24 mouse cellular contexts compared by ENCODE assay signal in genomic region chr15:102800049-102800448, GRCm38 (mm10).
A peak's percentile ranks its signal among the peaks of the same experiment; 100 is the strongest.
DNase-seq lines count a peak whose midpoint lies in the region; ATAC-seq and TF ChIP-seq lines count a peak whose summit lies in the region.
"Had no signal": no experiment of that assay in that cellular context is flagged by ENCODE, and none has a peak within 500 bp of the region (broad histone marks: within the 10 kb centered on the region; RNA-seq: fewer than 3 reads in every experiment).

No protein-coding gene starts in this region.

- no peak for ATAC-seq in hindbrain, embryonic 13.5 days (ENCODE audit: low FRiP score)
- no peak for ATAC-seq in hindbrain, embryonic 12.5 days (ENCODE audit: low FRiP score)
- peak; percentile 49; the same call in 1 of the 2 replicates for ATAC-seq in kidney, embryonic 16.5 days (ENCODE audit: low FRiP score, low TSS enrichment)
- ATAC-seq in limb, embryonic 14.5 days (ENCODE audit: low FRiP score, low read depth), result peak; percentile 53; the same call in 1 of the 2 replicates
- ATAC-seq in forebrain, embryonic 16.5 days, result no peak
- ATAC-seq: CD4-positive, CD25-positive, alpha-beta regulatory T cell, adult 4 months; forebrain, embryonic 13.5 days; forebrain, postnatal 0 days; hindbrain, embryonic 16.5 days had no signal

- TF ChIP-seq CTCF in kidney, adult 2 months (conservative IDR thresholded peaks at IDR 0.05; ENCODE audit: insufficient read depth, insufficient read length, low read depth, low read length), result no peak

- H3K27me3 ChIP-seq in hindbrain, embryonic 13.5 days, result 0 out of 2 replicates have a peak, but pooled peaks cover 3% of the 10 kb centered on the region
- H3K27me3 ChIP-seq in hindbrain, embryonic 12.5 days, result no peaks in the 10 kb centered on the region; the same call in 1 of the 2 replicates
- peaks cover 3% of the 10 kb centered on the region; the same call in 1 of the 2 replicates for H3K27me3 ChIP-seq in kidney, embryonic 16.5 days (ENCODE audit: insufficient read depth, low read length)
- H3K27me3 ChIP-seq in kidney, adult 2 months (replicated peaks; ENCODE audit: control insufficient read depth, insufficient read depth, low read length), result no peaks in the 10 kb centered on the region
- no peaks in the 10 kb centered on the region for H3K27me3 ChIP-seq in limb, embryonic 14.5 days (ENCODE audit: control insufficient read depth, insufficient read depth, low read length)
- peaks cover 10% of the 10 kb centered on the region for H3K27me3 ChIP-seq in limb, embryonic 10.5 days (ENCODE audit: low read depth, poor library complexity, severe bottlenecking)
- H3K27me3 ChIP-seq in forebrain, embryonic 16.5 days (replicated peaks; ENCODE audit: control insufficient read depth, insufficient read depth, low read length), result no peaks in the 10 kb centered on the region
- H3K27me3 ChIP-seq: forebrain, embryonic 13.5 days had no signal

- H3K36me3 ChIP-seq in hindbrain, embryonic 13.5 days, result no peaks in the 10 kb centered on the region
- no peaks in the 10 kb centered on the region for H3K36me3 ChIP-seq in hindbrain, embryonic 12.5 days
- no peaks in the 10 kb centered on the region for H3K36me3 ChIP-seq in kidney, embryonic 16.5 days (ENCODE audit: insufficient read depth, low read length)
- H3K36me3 ChIP-seq in kidney, adult 2 months (ENCODE audit: control insufficient read depth, insufficient read depth, low read length), result no peaks in the 10 kb centered on the region
- H3K36me3 ChIP-seq in limb, embryonic 14.5 days (ENCODE audit: control insufficient read depth, insufficient read depth, low read length), result no peaks in the 10 kb centered on the region
- H3K36me3 ChIP-seq in limb, embryonic 10.5 days, result no peaks in the 10 kb centered on the region
- H3K36me3 ChIP-seq in forebrain, embryonic 16.5 days (ENCODE audit: control insufficient read depth, insufficient read depth), result no peaks in the 10 kb centered on the region
- H3K36me3 ChIP-seq: embryonic facial prominence, embryonic 13.5 days; forebrain, embryonic 10.5 days had no signal

- H3K9me3 ChIP-seq in hindbrain, embryonic 13.5 days, result no peaks in the 10 kb centered on the region
- H3K9me3 ChIP-seq in hindbrain, embryonic 12.5 days (replicated peaks), result no peaks in the 10 kb centered on the region
- no peaks in the 10 kb centered on the region for H3K9me3 ChIP-seq in kidney, embryonic 16.5 days (ENCODE audit: low read length)
- no peaks in the 10 kb centered on the region for H3K9me3 ChIP-seq in limb, embryonic 14.5 days (ENCODE audit: control insufficient read depth, low read length)
- H3K9me3 ChIP-seq in limb, embryonic 10.5 days (replicated peaks), result no peaks in the 10 kb centered on the region
- no peaks in the 10 kb centered on the region for H3K9me3 ChIP-seq in forebrain, embryonic 16.5 days (ENCODE audit: control insufficient read depth, low read length)
- H3K9me3 ChIP-seq: embryonic facial prominence, embryonic 13.5 days; forebrain, embryonic 10.5 days; forebrain, embryonic 13.5 days had no signal

- DNase-seq in kidney, adult 2 months, result no peak
- peak; percentile 14 for DNase-seq in limb, embryonic 14.5 days (ENCODE audit: low spot score)
- no peak for DNase-seq in limb, embryonic 10.5 days (ENCODE audit: low spot score)
- DNase-seq in mesoderm, embryonic 11.5 days (ENCODE audit: low read depth, low spot score), result peak; percentile 10
- DNase-seq: adrenal gland, adult 2 months; adrenal gland, postnatal 14 days; cerebellum, adult 11 months; cerebellum, adult 2 months; cerebellum, adult 9-11 months; cerebellum, postnatal 25 days; forebrain, postnatal 0 days; gastrocnemius, adult 2 months; gastrocnemius, postnatal 14 days; heart, adult 11 months had no signal

- peaks cover 13% of the 10 kb centered on the region for H3K4me1 ChIP-seq in hindbrain, embryonic 13.5 days (replicated peaks)
- 0 out of 2 replicates have a peak, but pooled peaks cover 6% of the 10 kb centered on the region for H3K4me1 ChIP-seq in hindbrain, embryonic 12.5 days
- no peaks in the 10 kb centered on the region for H3K4me1 ChIP-seq in kidney, embryonic 16.5 days (ENCODE audit: insufficient read depth, low read length)
- H3K4me1 ChIP-seq in kidney, adult 2 months (ENCODE audit: control insufficient read depth, insufficient read depth, low read length), result no peaks in the 10 kb centered on the region
- H3K4me1 ChIP-seq in limb, embryonic 14.5 days (ENCODE audit: control insufficient read depth, insufficient read depth, low read length), result no peaks in the 10 kb centered on the region
- H3K4me1 ChIP-seq in limb, embryonic 10.5 days, result no peaks in the 10 kb centered on the region
- peaks cover 12% of the 10 kb centered on the region for H3K4me1 ChIP-seq in forebrain, embryonic 16.5 days (replicated peaks; ENCODE audit: control insufficient read depth, insufficient read depth, low read length)
- H3K4me1 ChIP-seq: embryonic facial prominence, embryonic 13.5 days had no signal

- H3K4me3 ChIP-seq in hindbrain, embryonic 13.5 days, result no peak overlapping the region
- no peak overlapping the region for H3K4me3 ChIP-seq in hindbrain, embryonic 12.5 days
- no peak overlapping the region for H3K4me3 ChIP-seq in kidney, embryonic 16.5 days (ENCODE audit: low read length)
- no peak overlapping the region for H3K4me3 ChIP-seq in kidney, adult 2 months (ENCODE audit: insufficient read depth, low read depth, low read length)
- H3K4me3 ChIP-seq in limb, embryonic 14.5 days (replicated peaks; ENCODE audit: low read length), result no peak overlapping the region
- H3K4me3 ChIP-seq in limb, embryonic 10.5 days, result no peak overlapping the region
- H3K4me3 ChIP-seq in forebrain, embryonic 16.5 days (replicated peaks; ENCODE audit: low read length), result no peak overlapping the region
- H3K4me3 ChIP-seq: embryonic facial prominence, embryonic 13.5 days; forebrain, embryonic 10.5 days; forebrain, embryonic 13.5 days; gastrocnemius, adult 2 months had no signal

- no peak overlapping the region for H3K9ac ChIP-seq in hindbrain, embryonic 13.5 days
- no peak overlapping the region for H3K9ac ChIP-seq in hindbrain, embryonic 12.5 days
- H3K9ac ChIP-seq in kidney, embryonic 16.5 days (replicated peaks; ENCODE audit: low read length), result no peak overlapping the region
- no peak overlapping the region for H3K9ac ChIP-seq in limb, embryonic 14.5 days (ENCODE audit: low read depth, low read length, severe bottlenecking)
- no peak overlapping the region for H3K9ac ChIP-seq in forebrain, embryonic 16.5 days (replicated peaks; ENCODE audit: low read depth, low read length)
- H3K9ac ChIP-seq: embryonic facial prominence, embryonic 13.5 days; forebrain, embryonic 13.5 days; forebrain, postnatal 0 days had no signal

- 74% methylated on average over 4 of the region's 4 CpGs for WGBS in hindbrain, embryonic 13.5 days
- 79% methylated on average over 4 of the region's 4 CpGs for WGBS in hindbrain, embryonic 12.5 days
- 41% methylated on average over 4 of the region's 4 CpGs for WGBS in kidney, embryonic 16.5 days
- 27% methylated on average over 4 of the region's 4 CpGs for WGBS in kidney, adult 2 months
- WGBS in limb, embryonic 14.5 days, result 69% methylated on average over 4 of the region's 4 CpGs
- 77% methylated on average over 4 of the region's 4 CpGs for WGBS in limb, embryonic 10.5 days
- WGBS in forebrain, embryonic 16.5 days, result 79% methylated on average over 4 of the region's 4 CpGs

- no peak overlapping the region for H3K4me2 ChIP-seq in hindbrain, embryonic 13.5 days
- H3K4me2 ChIP-seq in hindbrain, embryonic 12.5 days (replicated peaks), result no peak overlapping the region
- no peak overlapping the region for H3K4me2 ChIP-seq in kidney, embryonic 16.5 days (replicated peaks; ENCODE audit: low read depth, low read length)
- H3K4me2 ChIP-seq in limb, embryonic 14.5 days (replicated peaks; ENCODE audit: low read depth, low read length, severe bottlenecking), result no peak overlapping the region
- H3K4me2 ChIP-seq in forebrain, embryonic 16.5 days (ENCODE audit: low read length), result no peak overlapping the region
- H3K4me2 ChIP-seq: embryonic facial prominence, embryonic 13.5 days; forebrain, embryonic 13.5 days; heart, embryonic 11.5 days had no signal

- TF ChIP-seq POLR2A in kidney, adult 2 months (IDR thresholded peaks at IDR 0.05; ENCODE audit: low read depth, low read length), result no peak
- TF ChIP-seq POLR2A in limb, embryonic 14.5 days (IDR thresholded peaks at IDR 0.05; ENCODE audit: borderline replicate concordance, extremely low read depth, insufficient read depth, insufficient read length), result no peak

- peak overlapping the region; percentile 12; the same call in 1 of the 2 replicates for H3K27ac ChIP-seq in hindbrain, embryonic 13.5 days
- H3K27ac ChIP-seq in hindbrain, embryonic 12.5 days, result no peak overlapping the region
- no peak overlapping the region for H3K27ac ChIP-seq in kidney, embryonic 16.5 days (ENCODE audit: low read length)
- H3K27ac ChIP-seq in kidney, adult 2 months (ENCODE audit: insufficient read depth, low read depth, low read length), result no peak overlapping the region
- H3K27ac ChIP-seq in limb, embryonic 14.5 days (replicated peaks; ENCODE audit: low read depth, low read length), result no peak overlapping the region
- no peak overlapping the region for H3K27ac ChIP-seq in limb, embryonic 10.5 days
- no peak overlapping the region for H3K27ac ChIP-seq in forebrain, embryonic 16.5 days (ENCODE audit: low read length)
- H3K27ac ChIP-seq: embryonic facial prominence, embryonic 13.5 days; forebrain, embryonic 10.5 days; forebrain, embryonic 13.5 days; gastrocnemius, adult 2 months had no signal

Comparison
In these comparisons a context has a peak if more than half of its experiments do, and no peak if none do; other contexts are left out.
1. DNase-seq: peak in limb, embryonic 14.5 days (single experiment) and mesoderm, embryonic 11.5 days (single experiment); none in kidney, adult 2 months (single experiment) and limb, embryonic 10.5 days (single experiment).
2. ATAC-seq: peak in kidney, embryonic 16.5 days (single experiment) and limb, embryonic 14.5 days (single experiment); none in hindbrain, embryonic 13.5 days (single experiment), hindbrain, embryonic 12.5 days (single experiment) and forebrain, embryonic 16.5 days (single experiment).